Mouse (Mus musculus): Measurements from ENCODE around the gene Zfp536. TPM values are rescaled to one million over a fixed set of nuclear protein-coding genes. Genes with fewer than 3 reads are reported as not detected.

Zfp536 gene
- total and polyA plus RNA-seq, 3 experiments: 3.1 to 10.1 (median 7.7) TPM

DNA sequence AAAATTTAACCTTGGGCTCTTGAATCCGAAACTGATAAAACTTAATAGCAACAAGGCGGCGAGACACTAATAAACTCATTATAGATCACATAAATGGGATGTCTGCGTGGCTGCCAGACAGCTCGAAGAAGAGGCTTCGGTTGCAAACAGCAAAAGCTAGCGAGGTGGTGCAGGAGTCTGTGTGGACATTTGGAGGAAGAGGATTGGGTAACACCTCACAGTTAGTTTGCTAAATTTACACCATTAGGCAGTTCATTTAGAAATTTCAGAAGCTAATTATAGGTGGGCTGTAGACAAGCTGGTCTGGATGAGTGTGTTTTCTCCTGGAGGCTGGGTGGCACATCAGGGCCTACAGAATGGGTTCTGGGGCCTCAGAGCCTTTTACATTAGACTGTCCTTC, 143.0 kb downstream of the Zfp536 start:
- Histone ChIP-seq H3K36me3 (ENCODE audit: control insufficient read depth, insufficient read depth, low read length) (no peaks in the 10 kb centered on the region), H3K4me3 (no peak overlapping the region), H3K9ac (ENCODE audit: low read depth, low read length) (no peak overlapping the region), H3K27me3 (ENCODE audit: control insufficient read depth, insufficient read depth, low read length) (no peaks in the 10 kb centered on the region), H3K27ac (no peak overlapping the region), H3K4me1 (ENCODE audit: control insufficient read depth, insufficient read depth, low read length) (no peaks in the 10 kb centered on the region), H3K79me2 (replicated peaks; ENCODE audit: control insufficient read depth, insufficient read depth, low read length) (no peaks in the 10 kb centered on the region)
- intact Hi-C loops (cut with DNase I): no loop called here
- WGBS: 89% methylated on average over 7 of the region's 7 CpGs
- TF ChIP-seq POLR2A (IDR thresholded peaks at IDR 0.05; ENCODE audit: insufficient read depth, low read depth, low read length) (no peak), CTCF (IDR thresholded peaks at IDR 0.05) (no peak), EP300 (IDR thresholded peaks at IDR 0.05; ENCODE audit: insufficient read depth, low read depth, low read length) (no peak)
- no peak for DNase-seq

DNA sequence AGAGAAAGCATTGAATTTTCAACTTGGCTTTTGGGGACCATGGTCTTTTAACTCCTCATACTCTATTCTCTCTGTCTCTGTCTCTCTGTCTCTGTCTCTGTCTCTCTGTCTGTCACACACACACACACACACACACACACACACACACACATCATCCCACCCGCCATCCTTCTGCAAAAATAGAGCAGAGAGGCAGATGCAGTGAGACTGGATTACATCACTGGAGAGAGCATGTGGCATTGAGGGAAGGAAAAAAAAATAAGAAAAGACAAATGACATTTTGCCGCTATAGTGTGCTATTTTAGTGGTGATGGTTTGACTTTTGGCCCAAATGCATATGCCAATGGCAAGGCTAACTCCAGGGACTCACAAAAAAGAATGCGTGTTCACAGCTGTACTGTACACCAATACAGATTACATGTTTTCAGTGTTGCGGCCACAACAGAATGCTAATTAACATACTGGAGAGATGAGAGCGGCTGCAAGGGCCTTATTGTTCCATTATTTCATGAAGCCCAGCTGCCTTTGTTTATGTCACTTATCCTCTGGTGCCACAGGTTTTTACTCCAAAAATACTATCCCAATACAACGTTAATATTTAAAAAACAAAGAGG, 145.4 kb downstream of the Zfp536 start:
- Histone ChIP-seq H3K27ac (no peak overlapping the region), H3K9ac (ENCODE audit: low read depth, low read length) (no peak overlapping the region), H3K36me3 (ENCODE audit: control insufficient read depth, insufficient read depth, low read length) (no peaks in the 10 kb centered on the region), H3K79me2 (replicated peaks; ENCODE audit: control insufficient read depth, insufficient read depth, low read length) (no peaks in the 10 kb centered on the region), H3K4me1 (ENCODE audit: control insufficient read depth, insufficient read depth, low read length) (no peaks in the 10 kb centered on the region), H3K4me3 (no peak overlapping the region), H3K27me3 (ENCODE audit: control insufficient read depth, insufficient read depth, low read length) (no peaks in the 10 kb centered on the region)
- intact Hi-C loops (cut with DNase I): loop anchor here (10.0 kb wide), 1 partner anchor 117 kb away; no protein-coding TSS in a partner anchor
- DNase-seq: no peak
- no peak for TF ChIP-seq POLR2A (IDR thresholded peaks at IDR 0.05; ENCODE audit: insufficient read depth, low read depth, low read length)
- no peak for TF ChIP-seq CTCF (IDR thresholded peaks at IDR 0.05)
- TF ChIP-seq EP300 (IDR thresholded peaks at IDR 0.05; ENCODE audit: insufficient read depth, low read depth, low read length): no peak
- WGBS: 76% methylated on average over 6 of the region's 6 CpGs

- H3K79me2 ChIP-seq (replicated peaks; ENCODE audit: control insufficient read depth, insufficient read depth, low read length): no peaks in the 10 kb centered on the region
- no peaks in the 10 kb centered on the region for H3K27me3 ChIP-seq (ENCODE audit: control insufficient read depth, insufficient read depth, low read length)
- intact Hi-C loops (cut with DNase I): loop anchor here (10.0 kb wide), 1 partner anchor 119 kb away; no protein-coding TSS in a partner anchor
- no peak for DNase-seq
- no peaks in the 10 kb centered on the region for H3K36me3 ChIP-seq (ENCODE audit: control insufficient read depth, insufficient read depth, low read length)
- WGBS: 72% methylated on average over 8 of the region's 8 CpGs
- no peak overlapping the region for H3K27ac ChIP-seq
- H3K4me1 ChIP-seq (ENCODE audit: control insufficient read depth, insufficient read depth, low read length): no peaks in the 10 kb centered on the region
- no peak for TF ChIP-seq EP300 (IDR thresholded peaks at IDR 0.05; ENCODE audit: insufficient read depth, low read depth, low read length)
- no peak for TF ChIP-seq POLR2A (IDR thresholded peaks at IDR 0.05; ENCODE audit: insufficient read depth, low read depth, low read length)
- no peak for TF ChIP-seq CTCF (IDR thresholded peaks at IDR 0.05)
- no peak overlapping the region for H3K4me3 ChIP-seq
- no peak overlapping the region for H3K9ac ChIP-seq (ENCODE audit: low read depth, low read length)
These were observed 147.7 kb downstream of the Zfp536 start for GRCm38 (mm10) chr7:37625758-37626157.

DNA sequence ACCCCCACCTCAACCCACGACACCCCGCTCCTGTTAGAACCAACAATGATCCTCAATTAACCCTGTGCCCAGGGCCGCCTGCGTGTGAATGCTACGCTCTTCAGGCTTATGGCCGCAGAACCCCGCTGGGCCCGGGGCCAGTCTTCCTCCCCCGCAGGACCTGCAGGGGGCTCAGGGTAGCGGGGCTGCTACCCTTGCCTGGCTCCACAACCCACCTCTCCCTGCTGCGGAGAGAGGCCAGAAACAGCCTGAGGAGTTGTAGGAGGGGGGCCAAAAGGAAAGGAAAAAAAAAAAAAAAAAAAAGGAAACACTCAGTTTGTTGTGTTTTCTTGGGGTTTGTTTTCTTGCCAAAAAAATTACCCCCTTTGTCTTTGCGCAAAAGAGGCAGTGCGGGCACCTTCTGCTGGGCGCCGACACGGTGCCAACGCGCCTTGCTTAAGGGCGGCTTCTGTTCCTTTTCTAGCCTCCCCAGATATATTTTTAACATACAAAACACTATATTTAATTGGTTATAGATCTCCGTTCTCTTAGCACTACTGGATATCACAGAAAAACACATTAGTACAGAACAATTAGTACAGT, 148.6 kb downstream of the Zfp536 start:
- intact Hi-C loops (cut with DNase I): loop anchor here (10.0 kb wide), 1 partner anchor 120 kb away; no protein-coding TSS in a partner anchor
- H3K36me3 ChIP-seq (ENCODE audit: control insufficient read depth, insufficient read depth, low read length): no peaks in the 10 kb centered on the region
- H3K4me3 ChIP-seq: no peak overlapping the region; the same call in 1 of the 2 replicates
- H3K4me1 ChIP-seq (ENCODE audit: control insufficient read depth, insufficient read depth, low read length): no peaks in the 10 kb centered on the region
- no peak for DNase-seq
- no peaks in the 10 kb centered on the region for H3K79me2 ChIP-seq (replicated peaks; ENCODE audit: control insufficient read depth, insufficient read depth, low read length)
- H3K27me3 ChIP-seq (ENCODE audit: control insufficient read depth, insufficient read depth, low read length): no peaks in the 10 kb centered on the region
- WGBS: 27% methylated on average over 20 of the region's 20 CpGs
- no peak overlapping the region for H3K27ac ChIP-seq
- TF ChIP-seq CTCF (IDR thresholded peaks at IDR 0.05): no peak
- no peak for TF ChIP-seq POLR2A (IDR thresholded peaks at IDR 0.05; ENCODE audit: insufficient read depth, low read depth, low read length)
- no peak for TF ChIP-seq EP300 (IDR thresholded peaks at IDR 0.05; ENCODE audit: insufficient read depth, low read depth, low read length)
- H3K9ac ChIP-seq (ENCODE audit: low read depth, low read length): no peak overlapping the region

GRCm38 (mm10) chr7:37623903-37624758, 149.3 kb downstream of the Zfp536 start:
- intact Hi-C loops (cut with DNase I): loop anchor here (10.0 kb wide), 1 partner anchor 121 kb away; no protein-coding TSS in a partner anchor
- H3K79me2 ChIP-seq (replicated peaks; ENCODE audit: control insufficient read depth, insufficient read depth, low read length): no peaks in the 10 kb centered on the region
- H3K4me3 ChIP-seq: peak overlapping the region; percentile 38
- no peaks in the 10 kb centered on the region for H3K4me1 ChIP-seq (ENCODE audit: control insufficient read depth, insufficient read depth, low read length)
- no peak for TF ChIP-seq POLR2A (IDR thresholded peaks at IDR 0.05; ENCODE audit: insufficient read depth, low read depth, low read length)
- TF ChIP-seq EP300 (IDR thresholded peaks at IDR 0.05; ENCODE audit: insufficient read depth, low read depth, low read length): no peak
- TF ChIP-seq CTCF (IDR thresholded peaks at IDR 0.05): no peak
- DNase-seq: peak; percentile 57 to 59
- H3K27ac ChIP-seq: no peak overlapping the region
- no peaks in the 10 kb centered on the region for H3K36me3 ChIP-seq (ENCODE audit: control insufficient read depth, insufficient read depth, low read length)
- H3K27me3 ChIP-seq (ENCODE audit: control insufficient read depth, insufficient read depth, low read length): no peaks in the 10 kb centered on the region
- WGBS: 3% methylated on average over 57 of the region's 62 CpGs
- peak overlapping the region; percentile 40; the same call in 1 of the 2 replicates for H3K9ac ChIP-seq (ENCODE audit: low read depth, low read length)

Measured in heart, adult 2 months (tissue).